Mouse (Mus musculus) hindbrain, embryonic 14.5 days (tissue): ENCODE results near the gene Cadm1. TPM values are rescaled to one million over a fixed set of nuclear protein-coding genes. Genes with fewer than 3 reads are reported as not detected.
A peak's percentile ranks its signal among the peaks of the same experiment; 100 is the strongest.

Experiments used
- ATAC-seq: fragments of 200-750 bp; cut with Nextera tagmentation; 2 replicates; pipeline ENCODE4 v1.8.0; 2017; ENCODE audit warnings: moderate number of reproducible peaks, mild to moderate bottlenecking, moderate TSS enrichment, moderate library complexity; ENCODE audit not compliant: low FRiP score
- DNase-seq: peaks from one replicate; pipeline ENCODE4 v3.0.0-alpha.2; 2015; ENCODE audit warnings: low spot score
- H3K27ac ChIP-seq: fragments of 300-500 bp; sonication (generic); 2 replicates; pipeline ENCODE4 v1.5.1; 2014; ENCODE audit warnings: mild to moderate bottlenecking, moderate library complexity
- H3K27me3 ChIP-seq: fragments of 300-500 bp; sonication (generic); 2 replicates; pipeline ENCODE4 v1.6.1; 2014; ENCODE audit warnings: mild to moderate bottlenecking, low read length, mixed read lengths; ENCODE audit not compliant: control insufficient read depth, insufficient read depth
- H3K36me3 ChIP-seq: fragments of 300-500 bp; sonication (generic); replicated peaks from 2 replicates; pipeline ENCODE4 v1.6.1; 2014; ENCODE audit not compliant: control insufficient read depth, insufficient read depth
- H3K4me1 ChIP-seq: fragments of 300-500 bp; sonication (generic); replicated peaks from 2 replicates; pipeline ENCODE4 v1.6.1; 2014; ENCODE audit warnings: antibody characterized with exemption, low read length, mixed read lengths; ENCODE audit not compliant: control insufficient read depth, insufficient read depth
- H3K4me2 ChIP-seq: fragments of 300-500 bp; sonication (generic); replicated peaks from 2 replicates; pipeline ENCODE4 v1.6.1; 2014; ENCODE audit warnings: mild to moderate bottlenecking, moderate library complexity
- H3K4me3 ChIP-seq: fragments of 300-500 bp; sonication (generic); replicated peaks from 2 replicates; pipeline ENCODE4 v1.5.1; 2014; ENCODE audit warnings: mild to moderate bottlenecking, low read length
- H3K9ac ChIP-seq: fragments of 300-500 bp; sonication (generic); 2 replicates; pipeline ENCODE4 v1.6.1; 2014
- H3K9me3 ChIP-seq: fragments of 300-500 bp; sonication (generic); 2 replicates; pipeline ENCODE4 v1.6.1; 2016; ENCODE audit warnings: low read length; ENCODE audit not compliant: control insufficient read depth
- WGBS: fragments of 180-500 bp; shearing (Covaris S2); extraction: QIAGEN DNeasy Blood & Tissue Kit; methylation state at CpG from one replicate; pipeline ENCODE4 v1.1.7; 2014; 5-methylcytosine and 5-hydroxymethylcytosine counted together
- polyA plus RNA-seq: library from polyadenylated mRNA; unstranded; fragments of >200 nt; fragmentation: Nextera tagmentation; extraction: Ambion mirVana; gene quantifications from 2 replicates; pipeline ENCODE4 v1.2.1, GENCODE M21; 2014

The Cadm1 gene
- polyA plus RNA-seq, 1 experiment from 2014 or later: 180 TPM

DNA sequence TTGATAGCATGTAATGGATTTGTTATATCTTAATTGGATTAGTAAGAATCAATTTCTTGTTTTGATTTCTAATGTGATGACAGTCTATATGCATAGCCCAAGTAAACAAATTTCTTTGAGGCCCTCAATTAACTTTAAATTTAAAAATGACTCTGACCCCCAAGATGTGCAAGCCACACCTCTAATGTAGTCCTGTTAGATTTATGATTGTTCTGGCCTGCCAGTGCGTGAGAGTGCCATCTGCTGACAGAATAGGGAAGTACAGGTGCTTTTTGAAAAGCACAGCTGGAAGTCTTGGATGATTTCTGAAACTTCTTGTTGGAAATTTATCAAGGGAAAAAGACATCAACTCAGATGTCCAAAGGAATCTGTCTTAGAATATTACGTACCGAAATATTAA, 169.1 kb downstream of the Cadm1 start:
- Histone ChIP-seq H3K4me2 (no peak overlapping the region), H3K36me3 (no peaks in the 10 kb centered on the region), H3K27me3 (no peaks in the 10 kb centered on the region), H3K4me1 (peaks cover 5% of the 10 kb centered on the region; the same call in 1 of the 2 replicates), H3K9ac (no peak overlapping the region), H3K4me3 (no peak overlapping the region), H3K27ac (no peak overlapping the region), H3K9me3 (no peaks in the 10 kb centered on the region)
- 59% methylated on average over 3 of the region's 3 CpGs for WGBS
- no peak for ATAC-seq
- peak; percentile 90 for DNase-seq

DNA sequence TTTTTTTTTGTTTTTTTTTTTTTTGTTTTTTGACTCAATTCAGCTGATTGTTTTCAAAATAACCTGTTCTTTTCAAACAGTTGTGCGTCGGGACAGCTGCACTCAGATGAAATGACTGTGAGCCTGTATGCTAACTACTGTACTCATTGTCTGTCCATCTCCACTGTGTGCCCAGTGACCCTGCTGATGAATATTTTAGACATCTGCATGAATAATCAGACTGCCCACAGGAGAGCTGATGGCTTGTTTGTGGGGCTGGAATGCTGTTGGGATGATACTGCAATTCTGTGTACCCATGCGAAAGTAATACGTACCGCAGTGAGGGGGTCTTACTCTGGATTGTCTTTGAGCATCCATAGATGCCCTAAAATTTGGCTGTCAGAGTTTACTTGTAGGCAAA, 170.0 kb downstream of the Cadm1 start:
- Histone ChIP-seq H3K36me3 (no peaks in the 10 kb centered on the region), H3K4me2 (no peak overlapping the region), H3K9ac (no peak overlapping the region), H3K4me1 (peaks cover 5% of the 10 kb centered on the region; the same call in 1 of the 2 replicates), H3K27me3 (no peaks in the 10 kb centered on the region), H3K27ac (no peak overlapping the region), H3K9me3 (no peaks in the 10 kb centered on the region), H3K4me3 (no peak overlapping the region)
- DNase-seq: no peak
- no peak for ATAC-seq
- 70% methylated on average over 5 of the region's 5 CpGs for WGBS

DNA sequence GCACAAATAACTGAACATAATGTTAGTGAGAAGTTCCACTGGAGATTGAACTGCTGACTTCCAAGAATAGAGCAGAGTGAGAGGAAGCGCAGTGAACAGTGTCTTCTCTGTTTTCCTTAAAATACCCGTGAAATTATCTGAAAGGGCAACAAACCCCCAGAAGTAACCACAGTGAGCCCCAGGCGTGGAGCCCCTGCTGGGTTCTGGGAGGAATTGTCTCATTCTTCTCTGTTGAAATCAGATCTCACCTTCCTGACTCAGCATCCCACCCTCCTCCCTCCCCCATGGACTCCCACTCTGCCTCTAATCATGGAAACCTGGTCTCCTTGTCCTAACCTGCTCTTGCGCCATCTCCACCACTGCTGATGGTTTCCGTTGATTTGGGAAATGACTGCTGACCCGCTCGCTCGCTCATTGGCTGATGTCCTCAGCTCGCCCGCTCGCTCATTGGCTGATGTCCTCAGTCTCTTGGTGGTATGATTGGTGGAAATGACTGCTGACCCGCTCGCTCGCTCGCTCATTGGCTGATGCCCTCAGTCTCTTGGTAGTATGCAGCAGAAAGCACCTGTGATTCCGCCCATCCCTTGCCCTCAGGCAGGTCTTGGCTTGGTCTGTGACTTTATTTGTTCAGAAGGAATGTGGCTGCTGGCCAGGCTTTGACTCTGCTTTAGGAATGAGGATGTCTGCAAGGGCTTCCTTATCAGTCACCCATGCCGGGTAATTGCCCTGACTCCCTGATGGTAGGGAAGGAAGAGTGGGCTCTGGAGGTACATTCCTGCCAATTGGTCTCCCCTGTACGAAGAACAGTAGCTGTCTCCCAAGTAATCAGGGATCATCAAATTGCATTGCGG, 173.3 kb downstream of the Cadm1 start:
- Histone ChIP-seq H3K4me3 (no peak overlapping the region), H3K9ac (no peak overlapping the region), H3K4me2 (no peak overlapping the region), H3K4me1 (peaks cover 29% of the 10 kb centered on the region), H3K27ac (no peak overlapping the region), H3K9me3 (no peaks in the 10 kb centered on the region), H3K27me3 (no peaks in the 10 kb centered on the region), H3K36me3 (no peaks in the 10 kb centered on the region)
- WGBS: 88% methylated on average over 19 of the region's 19 CpGs
- ATAC-seq: no peak
- DNase-seq: no peak

DNA sequence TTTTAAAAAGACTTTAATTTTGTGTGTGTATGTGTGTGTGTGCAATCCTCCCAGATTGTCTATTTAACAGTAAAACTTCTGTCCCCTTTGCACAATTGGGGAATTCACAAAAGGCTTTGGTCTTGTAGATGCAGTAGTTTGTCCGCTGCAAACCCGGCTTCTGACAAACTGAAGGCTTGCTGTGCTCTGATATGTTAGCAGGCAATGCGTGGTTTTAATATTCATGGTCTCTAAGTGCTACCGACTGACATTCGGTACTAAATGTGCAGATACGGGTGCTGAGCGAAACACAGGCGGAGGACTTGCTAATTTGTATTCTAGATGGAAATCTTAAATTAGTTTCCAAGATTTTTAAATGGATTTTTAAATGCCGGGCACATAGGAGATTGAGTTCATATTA, 176.4 kb downstream of the Cadm1 start:
- WGBS: 29% methylated on average over 9 of the region's 9 CpGs
- ATAC-seq (no peak), DNase-seq (no peak)
- Histone ChIP-seq H3K4me2 (no peak overlapping the region), H3K9ac (no peak overlapping the region; the same call in 1 of the 2 replicates), H3K36me3 (no peaks in the 10 kb centered on the region), H3K27ac (no peak overlapping the region), H3K4me1 (peaks cover 31% of the 10 kb centered on the region), H3K4me3 (no peak overlapping the region), H3K9me3 (no peaks in the 10 kb centered on the region), H3K27me3 (no peaks in the 10 kb centered on the region)

DNA sequence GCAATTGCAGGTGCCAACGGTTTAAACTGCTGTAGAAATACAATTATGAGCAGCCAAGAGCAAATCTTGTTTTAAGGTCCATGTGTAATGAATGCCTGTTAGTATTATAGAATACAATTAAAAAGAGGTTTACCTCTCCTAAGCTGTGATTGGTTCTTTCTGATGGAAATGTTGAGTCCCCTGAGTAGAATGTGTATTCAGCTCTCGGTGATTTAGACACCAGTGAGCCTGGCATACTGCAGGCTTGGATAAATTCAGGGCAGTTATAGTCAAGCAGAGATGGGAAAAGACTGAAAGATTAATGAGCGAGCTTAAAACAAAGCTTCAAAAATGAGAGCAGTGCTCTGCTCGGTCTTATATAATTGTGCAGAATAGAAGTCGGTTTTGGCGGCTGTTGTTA, 177.4 kb downstream of the Cadm1 start:
- H3K4me1 ChIP-seq: peaks cover 34% of the 10 kb centered on the region

DNA sequence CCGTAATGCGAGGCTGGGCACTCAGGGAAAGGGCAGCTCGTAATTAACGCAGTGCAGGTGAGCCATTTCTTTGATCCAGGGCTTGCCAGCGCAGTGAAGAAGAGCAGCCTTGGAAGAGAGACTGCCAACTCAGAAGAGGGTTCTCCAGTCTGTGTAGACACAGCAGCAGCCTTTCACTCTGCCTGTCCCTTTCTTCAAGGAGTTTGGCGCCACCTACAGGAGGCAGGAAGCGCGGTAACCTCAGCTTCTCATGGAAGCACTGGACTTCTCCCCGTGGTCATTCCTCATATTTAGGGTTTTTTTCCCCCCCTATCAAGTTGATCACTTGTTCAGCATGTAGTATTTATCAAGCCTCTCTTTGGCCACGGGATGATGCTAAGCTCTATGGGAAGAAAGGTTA, 178.3 kb downstream of the Cadm1 start:
- H3K27me3 ChIP-seq: no peaks in the 10 kb centered on the region
- H3K4me3 ChIP-seq: no peak overlapping the region
- H3K4me2 ChIP-seq: no peak overlapping the region
- no peak overlapping the region for H3K9ac ChIP-seq
- peaks cover 34% of the 10 kb centered on the region for H3K4me1 ChIP-seq
- no peaks in the 10 kb centered on the region for H3K9me3 ChIP-seq
- ATAC-seq (peak; percentile 60; the same call in 1 of the 2 replicates), DNase-seq (peak; percentile 89)
- 25% methylated on average over 10 of the region's 10 CpGs for WGBS
- no peaks in the 10 kb centered on the region for H3K36me3 ChIP-seq
- peak overlapping the region; percentile 20 for H3K27ac ChIP-seq

More for the DNA sequence above, 177.4 kb downstream of the Cadm1 start:
- DNase-seq: no peak
- H3K27ac ChIP-seq: peak overlapping the region; percentile 20
- H3K4me3 ChIP-seq: no peak overlapping the region
- no peaks in the 10 kb centered on the region for H3K27me3 ChIP-seq
- H3K36me3 ChIP-seq: no peaks in the 10 kb centered on the region
- no peaks in the 10 kb centered on the region for H3K9me3 ChIP-seq
- H3K9ac ChIP-seq: no peak overlapping the region
- H3K4me2 ChIP-seq: no peak overlapping the region
- WGBS: 53% methylated on average over 6 of the region's 6 CpGs
- no peak for ATAC-seq

DNA sequence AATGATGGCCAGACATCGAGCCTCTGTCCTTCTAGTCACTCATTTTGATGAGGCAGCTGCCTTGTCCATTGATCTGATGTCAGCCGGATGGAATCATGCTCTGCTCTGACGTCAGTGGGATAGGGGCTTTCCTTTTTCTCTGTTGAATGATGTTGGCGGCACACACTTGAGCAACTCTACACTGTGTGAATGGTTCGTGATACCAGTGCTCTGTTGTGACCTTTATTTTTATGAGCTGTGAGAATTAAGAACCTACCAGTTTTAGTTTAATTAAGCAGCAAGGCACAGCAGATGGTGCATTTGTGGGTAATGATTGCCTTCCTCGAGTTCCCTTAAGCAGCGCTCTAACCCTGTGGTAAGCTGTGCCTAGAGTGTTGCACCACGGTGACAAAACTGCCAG, 181.0 kb downstream of the Cadm1 start:
- Histone ChIP-seq H3K4me1 (peaks cover 43% of the 10 kb centered on the region), H3K4me3 (no peak overlapping the region), H3K4me2 (no peak overlapping the region), H3K27ac (0 out of 2 replicates have a peak overlapping the region, but pooled peaks have one; percentile 17), H3K27me3 (no peaks in the 10 kb centered on the region), H3K9me3 (no peaks in the 10 kb centered on the region), H3K9ac (no peak overlapping the region), H3K36me3 (no peaks in the 10 kb centered on the region)
- ATAC-seq: no peak; the same call in 1 of the 2 replicates
- DNase-seq: no peak
- WGBS: 67% methylated on average over 8 of the region's 8 CpGs

DNA sequence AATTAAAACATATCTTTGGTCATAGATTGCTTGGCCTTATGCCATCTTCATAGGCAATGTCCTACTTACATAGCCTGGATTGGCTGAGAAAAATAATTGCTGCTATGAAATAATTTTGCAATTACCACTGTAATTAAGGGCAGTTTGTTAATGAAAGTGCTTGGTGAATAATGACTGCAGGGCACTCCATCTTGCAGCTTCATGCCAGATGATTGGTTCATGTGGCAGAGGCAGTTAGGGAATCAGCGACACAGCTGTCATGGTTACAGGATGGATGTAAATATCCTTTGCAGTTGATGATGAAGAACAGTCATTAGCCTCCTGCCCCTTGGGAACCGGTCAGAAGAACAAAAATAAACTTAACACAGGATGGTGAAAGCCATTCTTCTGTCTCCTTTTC, 184.6 kb downstream of the Cadm1 start:
- DNase-seq: peak; percentile 57
- no peak; the same call in 1 of the 2 replicates for ATAC-seq

DNA sequence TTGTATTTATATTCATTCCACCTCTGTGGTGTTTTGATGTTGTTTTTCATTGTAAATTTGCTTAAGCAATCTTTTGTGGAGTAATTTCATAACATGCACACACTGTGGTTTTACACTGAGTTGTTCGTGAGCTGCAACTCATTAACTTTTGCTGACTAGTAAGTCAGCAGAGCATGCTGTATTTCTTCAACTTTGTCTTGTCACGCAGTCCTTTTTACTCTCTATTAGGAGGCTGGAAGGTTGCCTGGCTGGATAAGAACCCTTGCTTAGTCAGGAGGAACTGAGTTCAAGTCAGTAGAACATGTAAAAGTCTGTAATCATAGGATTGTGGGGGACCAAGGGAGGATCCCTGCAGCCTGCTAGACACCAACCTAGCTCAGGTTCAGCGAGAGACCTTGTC, 185.4 kb downstream of the Cadm1 start:
- H3K27me3 ChIP-seq: no peaks in the 10 kb centered on the region
- H3K27ac ChIP-seq: no peak overlapping the region
- peaks cover 30% of the 10 kb centered on the region; the same call in 1 of the 2 replicates for H3K4me1 ChIP-seq
- ATAC-seq: no peak
- H3K4me3 ChIP-seq: no peak overlapping the region
- DNase-seq: no peak
- H3K9me3 ChIP-seq: no peaks in the 10 kb centered on the region
- H3K9ac ChIP-seq: no peak overlapping the region
- WGBS: 82% methylated on average over 3 of the region's 3 CpGs
- H3K4me2 ChIP-seq: no peak overlapping the region
- H3K36me3 ChIP-seq: no peaks in the 10 kb centered on the region

More for the DNA sequence above, 184.6 kb downstream of the Cadm1 start:
- no peak overlapping the region for H3K4me3 ChIP-seq
- WGBS: 23% methylated on average over 2 of the region's 2 CpGs
- H3K36me3 ChIP-seq: no peaks in the 10 kb centered on the region
- no peak overlapping the region for H3K9ac ChIP-seq
- H3K9me3 ChIP-seq: no peaks in the 10 kb centered on the region
- H3K4me2 ChIP-seq: no peak overlapping the region
- no peaks in the 10 kb centered on the region for H3K27me3 ChIP-seq
- peaks cover 30% of the 10 kb centered on the region; the same call in 1 of the 2 replicates for H3K4me1 ChIP-seq
- no peak overlapping the region for H3K27ac ChIP-seq
